Mouse (Mus musculus) heart, postnatal 25 days (tissue): ENCODE results near the gene Adnp. TPM values are rescaled to one million over a fixed set of nuclear protein-coding genes. Genes with fewer than 3 reads are reported as not detected.

Source experiments
- DNase-seq: peaks from one replicate; pipeline ENCODE4 v3.0.0; 2022; ENCODE audit warnings: low spot score
- intact Hi-C: fragments of 180-260 bp; cut with DNase I; formaldehyde crosslinking; loops from one replicate; pipeline ENCODE4 v1.15.1; 2025
- total RNA-seq, 2 experiments: library from RNA; stranded (reverse); gene quantifications; 2 replicates each; pipeline ENCODE4 v1.2.3; 2021

The Adnp gene
- total RNA-seq, 2 experiments from 2014 or later = 30.5 to 32.7 TPM

DNA sequence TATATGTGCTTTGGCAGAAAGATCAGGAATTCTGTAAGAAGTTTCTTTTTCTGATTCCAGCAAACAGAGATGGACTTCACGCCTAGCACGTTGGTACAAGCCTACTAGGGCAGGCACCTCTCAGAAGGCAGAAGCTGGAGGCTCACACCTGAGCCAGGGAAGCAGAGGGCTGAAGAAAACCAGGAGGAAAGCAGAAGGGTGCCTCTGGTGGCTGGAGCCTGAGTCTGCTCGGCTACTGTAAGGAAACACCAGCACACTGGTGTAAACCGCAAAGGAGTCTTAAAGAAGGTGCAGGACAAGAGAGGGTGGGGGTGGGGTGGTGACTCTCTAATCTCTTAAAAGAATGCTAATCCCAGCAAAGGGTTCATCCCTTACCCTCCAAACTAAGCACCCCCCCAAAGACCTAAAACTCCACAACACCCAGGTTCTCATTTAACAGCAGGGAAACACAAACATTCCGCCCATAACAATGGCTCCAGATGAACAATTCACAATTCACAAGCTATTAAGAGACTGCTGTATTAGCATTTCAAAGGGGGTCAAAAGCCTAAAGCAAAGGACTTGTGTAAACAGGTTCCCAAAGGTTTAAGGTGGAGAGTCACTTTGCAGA is 7.0 kb upstream of the Adnp start:
- DNase-seq = no peak
- intact Hi-C loops = loop anchor here (2.0 kb wide), 1 partner anchor 15 kb away; no protein-coding TSS in a partner anchor

DNA sequence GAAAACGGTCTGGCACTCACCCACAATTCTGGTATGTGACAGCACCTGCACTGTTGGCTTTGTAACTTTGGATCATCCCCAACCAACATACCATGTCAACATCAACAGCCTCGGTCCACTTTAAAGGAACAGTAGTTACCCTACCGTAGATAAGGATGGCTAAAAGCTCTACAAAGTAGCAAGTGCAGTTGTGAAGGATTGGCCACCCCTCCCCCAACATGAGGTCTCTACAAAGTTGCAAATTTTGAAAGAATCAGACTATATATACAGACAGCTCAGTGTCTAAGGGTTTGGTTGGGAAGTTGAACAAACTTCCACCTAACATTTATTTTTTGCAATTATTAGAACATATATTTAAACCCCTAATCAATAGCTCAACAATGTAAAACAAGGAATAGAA is 971 bp upstream of the Adnp start:
- no peak for DNase-seq
- intact Hi-C loops = loop anchor here (2.0 kb wide), 1 partner anchor 91 kb away; no protein-coding TSS in a partner anchor

GRCm38 (mm10) chr2:168205681-168206631 is 956 bp downstream of the Adnp start:
- no peak for DNase-seq
- intact Hi-C loops = no loop called here

GRCm38 (mm10) chr2:168205265-168205664 is 1.6 kb downstream of the Adnp start:
- DNase-seq = peak; percentile 60
- intact Hi-C loops = no loop called here

GRCm38 (mm10) chr2:168204476-168204999 is 2.4 kb downstream of the Adnp start:
- DNase-seq = no peak
- intact Hi-C loops = loop anchor here (5.0 kb wide), 1 partner anchor 47 kb away; no protein-coding TSS in a partner anchor

DNA sequence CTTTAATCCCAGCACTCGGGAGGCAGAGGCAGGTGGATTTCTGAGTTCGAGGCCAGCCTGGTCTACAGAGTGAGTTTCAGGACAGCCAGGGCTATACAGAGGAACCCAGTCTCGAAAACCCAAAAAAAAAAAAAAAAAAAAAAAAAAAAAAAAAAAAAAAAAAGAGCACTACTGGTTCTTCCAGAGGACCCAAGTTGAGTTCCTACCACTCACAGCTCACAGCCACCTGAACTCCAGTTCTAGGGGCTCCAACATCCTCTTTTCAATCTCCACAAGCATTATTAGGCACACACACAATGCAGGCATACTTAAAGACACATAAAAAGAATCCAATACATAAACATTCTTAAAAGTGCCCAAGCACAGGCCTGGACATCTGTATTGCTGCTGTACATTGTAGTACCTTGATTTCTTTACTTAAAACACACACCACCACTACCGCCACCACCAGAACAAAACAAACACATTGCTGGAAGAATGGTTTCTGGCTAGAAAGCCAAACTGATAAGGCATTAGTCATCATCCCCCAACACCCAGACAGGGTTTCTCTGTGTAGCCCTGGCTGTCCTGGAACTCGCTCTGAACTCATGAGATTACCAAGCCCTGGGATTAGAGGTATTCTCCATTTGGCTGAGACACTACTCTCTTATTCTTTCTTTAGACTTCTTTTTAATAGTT is 6.8 kb downstream of the Adnp start:
- intact Hi-C loops = loop anchor here (5.0 kb wide), 1 partner anchor 43 kb away; no protein-coding TSS in a partner anchor

DNA sequence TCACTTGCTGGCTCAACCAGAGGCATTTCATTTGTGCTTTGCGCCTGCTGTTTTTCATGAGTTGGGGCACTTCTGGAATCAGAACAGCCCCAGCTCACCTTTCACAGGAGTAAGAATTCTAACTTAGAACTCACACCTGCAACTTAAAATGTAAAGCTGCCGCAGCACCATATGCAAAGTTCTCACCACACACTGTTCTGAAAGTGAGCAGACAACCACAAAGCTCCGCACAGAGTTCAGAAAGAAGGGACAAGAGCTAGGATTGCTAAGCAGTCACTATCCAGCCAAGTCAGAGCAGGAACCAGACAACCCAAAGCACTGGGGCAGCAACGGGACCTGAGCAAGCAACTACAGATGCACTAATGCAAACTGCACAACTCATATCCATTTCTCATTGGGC is 7.4 kb downstream of the Adnp start:
- DNase-seq = no peak
- intact Hi-C loops = no loop called here

More for the DNA sequence above, 6.8 kb downstream of the Adnp start:
- DNase-seq = no peak

GRCm38 (mm10) chr2:168198421-168198820 is 8.5 kb downstream of the Adnp start:
- intact Hi-C loops = no loop called here
- no peak for DNase-seq

- intact Hi-C loops = no loop called here
- no peak for DNase-seq
Measured at GRCm38 (mm10) chr2:168195721-168196120, 11.2 kb downstream of the Adnp start.

GRCm38 (mm10) chr2:168193685-168194084 is 13.2 kb downstream of the Adnp start:
- intact Hi-C loops = no loop called here
- DNase-seq = no peak

GRCm38 (mm10) chr2:168191856-168192255 is 15.1 kb downstream of the Adnp start:
- no peak for DNase-seq
- intact Hi-C loops = no loop called here

DNA sequence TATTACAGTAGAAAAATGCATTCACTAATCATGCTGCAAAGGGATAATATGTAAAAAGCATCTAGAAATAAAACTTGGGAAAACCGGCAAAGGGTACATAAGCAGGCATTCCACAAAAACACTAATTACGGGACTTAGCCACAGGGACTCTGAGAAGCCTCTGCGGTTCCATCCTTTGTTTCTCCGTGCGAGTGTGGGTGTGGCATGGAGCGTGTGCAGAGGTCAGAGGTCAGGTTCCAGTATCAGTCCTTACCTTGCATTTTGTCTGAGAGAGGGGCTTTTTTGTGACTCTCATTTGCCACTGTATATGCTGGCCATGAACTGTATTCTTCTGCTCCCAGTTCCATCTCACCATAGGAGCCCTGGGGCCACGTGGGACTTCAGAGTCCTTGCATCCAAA is 31.0 kb downstream of the Adnp start:
- no peak for DNase-seq
- intact Hi-C loops = no loop called here

DNA sequence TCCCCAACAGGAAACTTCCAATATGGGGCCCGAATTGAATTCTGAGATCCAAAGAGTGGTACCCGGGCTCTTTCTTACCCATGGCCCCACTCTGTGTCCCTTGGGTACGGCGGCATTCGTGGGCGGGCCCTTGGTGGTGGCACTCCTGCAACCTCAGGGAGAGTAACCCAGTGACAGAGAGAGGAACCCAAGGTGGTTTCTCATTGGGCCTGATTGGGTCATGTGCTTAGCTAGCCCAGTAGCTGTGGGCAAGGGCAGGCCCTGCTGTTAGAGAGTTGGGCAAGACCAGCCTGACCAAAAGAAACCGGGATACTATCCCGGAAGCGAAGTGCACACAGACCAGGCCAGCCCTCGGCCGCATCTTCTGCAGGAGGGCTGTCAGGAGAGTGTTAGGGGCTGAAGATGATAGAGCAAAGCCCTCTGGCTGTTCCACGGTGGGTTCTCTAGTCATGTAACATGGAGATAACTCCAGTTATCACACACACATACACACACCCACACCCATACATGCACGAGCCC is 36.7 kb downstream of the Adnp start:
- intact Hi-C loops = no loop called here
- DNase-seq = peak; percentile 48

- intact Hi-C loops = no loop called here
- no peak for DNase-seq
Measured at GRCm38 (mm10) chr2:168169800-168170113, 37.2 kb downstream of the Adnp start.

DNA sequence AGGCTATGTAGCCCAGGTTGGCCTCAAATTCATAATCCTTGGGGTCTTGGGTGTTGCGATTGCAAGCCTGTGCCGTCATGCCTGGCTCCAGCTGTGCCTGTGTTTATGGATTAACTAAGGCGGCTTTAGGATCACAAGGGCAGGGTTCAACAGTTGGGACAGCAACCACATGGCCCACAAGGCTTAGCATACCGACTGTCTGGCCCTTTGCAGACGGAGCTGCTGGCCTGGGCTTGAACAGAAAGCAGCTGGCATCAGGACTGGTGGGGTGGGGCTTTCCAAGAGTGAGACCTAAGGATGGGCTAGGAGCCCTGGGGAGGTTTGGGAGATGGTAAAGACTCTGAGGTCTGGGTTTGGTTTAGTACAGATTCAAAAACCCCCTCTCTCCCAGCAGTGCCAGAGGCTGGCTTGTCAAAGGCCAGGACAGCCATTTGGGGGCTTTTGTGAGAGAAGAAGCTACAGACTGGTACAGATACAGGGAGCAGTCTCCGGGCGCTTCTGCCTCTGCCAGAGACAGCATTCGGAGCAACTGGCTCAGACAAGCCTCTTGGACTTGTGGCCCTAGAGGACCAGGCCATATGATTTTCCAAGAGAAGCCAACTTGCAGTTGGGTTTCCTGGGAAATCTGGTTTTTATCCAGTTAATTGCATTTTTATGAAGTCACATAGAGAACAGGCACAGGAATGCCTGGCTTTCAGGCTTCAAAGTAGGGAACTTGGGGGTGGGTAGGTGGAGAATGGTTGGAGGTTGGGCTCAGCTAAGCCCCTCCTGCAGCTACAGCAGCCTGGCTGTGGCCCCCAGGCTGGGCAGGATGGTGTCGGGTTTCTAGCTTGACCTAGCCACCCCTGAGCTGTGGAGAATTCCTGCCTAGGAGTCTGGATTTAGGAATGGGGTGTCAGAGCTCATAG is 37.8 kb downstream of the Adnp start:
- intact Hi-C loops = no loop called here
- DNase-seq = no peak

DNA sequence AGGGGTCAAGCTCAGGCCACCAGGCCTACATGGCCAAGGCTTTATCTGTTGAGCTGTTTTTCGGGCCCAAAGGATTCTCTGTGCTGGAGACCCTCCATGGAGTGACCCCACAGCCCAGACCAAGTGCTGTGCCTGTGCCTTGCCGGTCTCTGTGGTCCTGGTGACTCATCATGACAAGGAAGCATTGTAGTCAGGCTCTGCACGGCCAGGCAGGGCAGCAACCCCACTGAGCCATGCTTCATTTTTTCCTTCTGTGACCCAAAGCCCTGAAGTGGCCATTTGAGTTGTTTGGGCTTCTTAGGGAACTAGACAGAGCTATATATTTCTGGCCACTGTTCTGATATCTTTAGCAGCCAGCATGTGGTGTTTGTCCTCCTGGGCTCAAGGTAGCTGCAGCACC is 39.1 kb downstream of the Adnp start:
- DNase-seq = no peak

DNA sequence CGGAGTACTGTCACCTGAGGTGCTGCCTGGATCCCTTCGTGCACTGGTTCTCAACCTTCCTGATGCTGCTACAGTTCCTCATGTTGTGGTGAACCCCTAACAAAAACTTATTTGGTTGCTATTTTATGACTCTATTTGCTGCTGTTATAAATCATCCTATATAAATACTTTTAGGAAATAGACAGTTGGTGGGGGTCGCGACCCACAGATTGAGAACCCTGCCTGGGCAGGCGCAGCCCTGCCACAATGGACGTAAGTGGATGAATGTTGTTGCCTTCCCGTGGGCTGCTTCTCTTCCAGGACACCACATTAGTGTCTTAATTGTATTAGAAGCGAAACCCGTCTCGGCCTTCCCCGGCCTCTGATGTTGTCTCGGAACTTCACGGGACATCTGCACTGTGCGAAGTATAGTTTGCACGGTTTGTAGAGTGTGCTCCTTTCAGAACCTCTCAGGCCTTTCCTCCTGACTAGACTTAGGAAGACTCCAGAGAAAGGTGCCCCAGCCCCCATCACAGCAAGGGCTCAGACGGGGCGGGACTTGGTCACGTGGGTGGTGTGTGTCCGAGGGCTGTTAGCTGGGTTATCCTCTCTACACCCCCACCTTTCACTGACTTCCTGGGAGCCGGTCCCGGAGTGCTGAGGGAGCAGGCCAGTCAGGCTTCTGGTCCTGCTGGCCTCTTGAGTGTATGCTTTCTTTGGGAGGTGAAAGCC is 40.0 kb downstream of the Adnp start:
- no peak for DNase-seq
- intact Hi-C loops = no loop called here

More for the DNA sequence above, 39.1 kb downstream of the Adnp start:
- intact Hi-C loops = no loop called here

- DNase-seq = no peak
- intact Hi-C loops = no loop called here
Measured at GRCm38 (mm10) chr2:168161978-168162377, 44.9 kb downstream of the Adnp start.
